Mouse (Mus musculus): ENCODE data around the gene Col26a1. TPM values are rescaled to one million over a fixed set of nuclear protein-coding genes. Genes with fewer than 3 reads are reported as not detected.

The Col26a1 gene
- polyA plus RNA-seq, 1 experiment from 2014 or later, result 70.8 TPM

DNA sequence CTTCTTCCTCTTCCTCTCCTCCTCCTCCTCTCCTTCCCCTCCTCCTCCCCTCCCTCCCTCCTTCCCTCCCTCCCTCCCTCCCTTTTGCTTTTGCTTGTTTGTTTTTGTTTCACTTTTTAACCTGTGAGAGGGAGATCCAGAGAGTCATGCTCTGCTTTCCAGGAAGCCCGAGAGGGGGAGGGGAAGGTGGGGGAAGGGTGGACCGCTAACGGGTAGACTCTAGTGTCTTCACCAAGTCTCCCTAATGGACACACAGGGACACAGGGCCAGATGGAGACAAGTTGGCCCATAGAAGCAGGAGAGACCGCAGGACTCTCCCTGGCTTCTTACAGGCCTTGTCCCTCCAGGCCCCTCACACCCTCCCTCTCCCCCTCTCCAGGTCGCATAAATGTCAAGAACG lies 188.0 kb downstream of the Col26a1 start:
- Histone ChIP-seq H3K27me3 (no peaks in the 10 kb centered on the region), H3K4me3 (no peak overlapping the region), H3K9ac (replicated peaks) (no peak overlapping the region), H3K9me3 (no peaks in the 10 kb centered on the region; the same call in 1 of the 2 replicates), H3K36me3 (no peaks in the 10 kb centered on the region), H3K4me1 (no peaks in the 10 kb centered on the region), H3K4me2 (replicated peaks) (no peak overlapping the region), H3K27ac (replicated peaks) (no peak overlapping the region)
- no peak for ATAC-seq (ENCODE audit: low FRiP score, low read depth)
- 78% methylated on average over 6 of the region's 6 CpGs for WGBS

DNA sequence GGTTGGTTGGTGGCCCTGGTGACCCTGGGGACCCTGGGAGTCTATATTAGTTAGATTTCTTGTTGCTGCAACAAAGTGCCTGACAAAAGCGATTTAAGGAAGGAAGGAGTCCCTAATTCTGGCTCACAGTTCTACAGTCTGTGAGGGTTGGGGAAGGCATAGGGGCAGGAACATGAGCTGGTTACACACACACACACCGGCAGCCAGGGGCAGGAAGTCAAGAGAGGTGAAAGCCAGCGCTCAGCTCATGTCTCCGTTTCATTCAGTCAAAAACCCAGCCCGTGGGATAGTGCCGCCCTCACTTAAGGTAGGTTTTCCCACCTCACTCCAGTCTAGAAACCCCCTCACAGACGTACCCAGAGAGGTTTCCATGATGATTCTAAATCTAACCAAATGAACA lies 189.6 kb downstream of the Col26a1 start:
- H3K36me3 ChIP-seq, result no peaks in the 10 kb centered on the region
- no peak for ATAC-seq (ENCODE audit: low FRiP score, low read depth)
- H3K4me2 ChIP-seq (replicated peaks), result no peak overlapping the region
- H3K27me3 ChIP-seq, result no peaks in the 10 kb centered on the region
- H3K4me1 ChIP-seq, result no peaks in the 10 kb centered on the region
- H3K27ac ChIP-seq (replicated peaks), result no peak overlapping the region
- H3K4me3 ChIP-seq, result no peak overlapping the region
- H3K9ac ChIP-seq (replicated peaks), result no peak overlapping the region
- WGBS, result 88% methylated on average over 7 of the region's 7 CpGs
- no peaks in the 10 kb centered on the region for H3K9me3 ChIP-seq

- Histone ChIP-seq H3K27me3 (no peaks in the 10 kb centered on the region), H3K9ac (replicated peaks) (no peak within 1 kb of the TSS), H3K9me3 (no peaks in the 10 kb centered on the region), H3K36me3 (no peaks in the 10 kb centered on the region), H3K4me3 (no peak within 1 kb of the TSS), H3K27ac (replicated peaks) (no peak within 1 kb of the TSS), H3K4me1 (no peaks in the 10 kb centered on the region), H3K4me2 (replicated peaks) (no peak within 1 kb of the TSS)
- ATAC-seq (ENCODE audit: low FRiP score, low read depth), result no peak
- WGBS, result 89% methylated on average over 4 of the region's 4 CpGs
Observed at GRCm38 (mm10) chr5:136692784-136693183, 190.2 kb downstream of the Col26a1 start, which contains the start of gene Myl10. Gene Myl10 (plus strand): TSS chr5:136693146.

Other genes with a start within 250 kb of the Col26a1 start
- not detected in 2 replicates for gene Myl10, start 190.1 kb downstream of the Col26a1 start, polyA plus RNA-seq (2016; fragmentation: Nextera tagmentation; extraction: Ambion mirVana)
- 112 and 113 TPM in 2 replicates for gene Ift22, start 24.9 kb upstream of the Col26a1 start, polyA plus RNA-seq (2016; fragmentation: Nextera tagmentation; extraction: Ambion mirVana)
- gene Fis1, start 70.1 kb upstream of the Col26a1 start, polyA plus RNA-seq (2016; fragmentation: Nextera tagmentation; extraction: Ambion mirVana), result 314 and 323 TPM in 2 replicates
- gene Cldn15, start 83.4 kb upstream of the Col26a1 start, polyA plus RNA-seq (2016; fragmentation: Nextera tagmentation; extraction: Ambion mirVana), result 0.19 TPM in 1 of 2 replicates, not detected in the other
- gene Plod3, start 103.8 kb upstream of the Col26a1 start, polyA plus RNA-seq (2016; fragmentation: Nextera tagmentation; extraction: Ambion mirVana), result 39.0 and 40.7 TPM in 2 replicates
- 92.8 and 102 TPM in 2 replicates for gene Znhit1, start 104.8 kb upstream of the Col26a1 start, polyA plus RNA-seq (2016; fragmentation: Nextera tagmentation; extraction: Ambion mirVana)
- gene Vgf, start 143.2 kb upstream of the Col26a1 start, polyA plus RNA-seq (2016; fragmentation: Nextera tagmentation; extraction: Ambion mirVana), result 0.85 and 0.91 TPM in 2 replicates
- 203 and 214 TPM in 2 replicates for gene Ap1s1, start 162.9 kb upstream of the Col26a1 start, polyA plus RNA-seq (2016; fragmentation: Nextera tagmentation; extraction: Ambion mirVana)
- gene Serpine1, start 189.1 kb upstream of the Col26a1 start, polyA plus RNA-seq (2016; fragmentation: Nextera tagmentation; extraction: Ambion mirVana), result 0.23 TPM in 1 of 2 replicates, not detected in the other
- gene Trim56, start 233.0 kb upstream of the Col26a1 start, polyA plus RNA-seq (2016; fragmentation: Nextera tagmentation; extraction: Ambion mirVana), result 5.3 and 5.5 TPM in 2 replicates